Comparison of ENCODE assay signal across 8 mouse cellular contexts in the genomic region with DNA sequence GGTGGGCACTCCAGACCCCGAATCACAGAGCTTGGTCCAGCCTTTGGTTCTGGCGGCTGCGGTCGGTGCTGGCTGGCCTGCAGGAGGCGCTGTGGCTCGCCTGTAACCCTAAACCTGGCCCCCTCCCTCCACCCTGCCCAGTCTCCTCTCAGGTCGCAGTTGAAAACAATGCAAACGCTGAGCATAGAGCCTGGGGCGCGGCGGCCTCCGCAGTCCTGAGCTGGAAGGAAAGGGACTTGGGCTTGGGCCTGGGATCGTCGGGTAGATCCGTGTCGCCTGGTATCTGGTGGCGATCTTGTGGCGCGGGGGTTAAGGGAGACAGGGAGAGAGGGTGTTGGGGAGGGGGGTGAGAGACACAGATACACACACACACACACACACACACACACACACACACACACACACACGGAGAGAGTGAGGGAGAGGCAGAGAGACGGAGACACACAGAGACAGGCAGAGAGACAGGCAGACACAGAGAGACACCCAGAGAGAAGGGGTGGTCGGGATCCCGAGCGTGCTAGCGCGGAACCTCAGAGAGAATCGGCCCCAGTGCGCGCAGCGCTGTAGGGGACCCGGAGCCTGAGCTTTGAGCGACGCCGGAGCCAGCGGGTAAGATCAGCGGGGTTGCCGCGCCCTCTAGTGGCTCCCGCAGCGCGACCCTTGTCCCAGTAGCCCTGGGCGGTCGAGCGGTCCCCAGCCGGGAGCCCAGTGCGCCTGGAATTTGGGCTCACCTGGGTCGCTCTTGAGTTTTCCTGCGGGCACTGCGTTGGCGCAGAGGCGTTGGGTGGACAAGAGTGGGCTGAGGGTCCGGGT. TPM values are rescaled to one million over a fixed set of nuclear protein-coding genes. Genes with fewer than 3 reads are reported as not detected.
A peak's percentile ranks its signal among the peaks of the same experiment; 100 is the strongest.
DNase-seq lines count a peak whose midpoint lies in the region; ATAC-seq lines count a peak whose summit lies in the region.

No protein-coding gene starts in this region.

- peak overlapping the region; percentile 65 for H3K9ac ChIP-seq in hindbrain, embryonic 12.5 days

- H3K4me3 ChIP-seq in hindbrain, embryonic 12.5 days = peak overlapping the region; percentile 53

- H3K4me1 ChIP-seq in hindbrain, embryonic 12.5 days = peaks cover 35% of the 10 kb centered on the region

- peak overlapping the region; percentile 90 for H3K4me2 ChIP-seq in hindbrain, embryonic 12.5 days (replicated peaks)

- under 1% methylated on average over 52 of the region's 52 CpGs for WGBS in hindbrain, embryonic 12.5 days

- H3K9me3 ChIP-seq in hindbrain, embryonic 12.5 days (replicated peaks) = no peaks in the 10 kb centered on the region

- DNase-seq in MN1 (ENCODE audit: low spot score) = peak; percentile 77
- peak; percentile 38 for DNase-seq in cerebellum, adult 9-10 months
- peak; percentile 71 to 75 for DNase-seq in frontal cortex, postnatal 25 days (ENCODE audit: low spot score in 2 of 2)
- peak; percentile 72 to 81 for DNase-seq in layer of hippocampus, postnatal 25 days (ENCODE audit: extremely low spot score in 1 of 2, low spot score in 1 of 2)
- DNase-seq in lung, postnatal 14 days = peak; percentile 86
- DNase-seq in retina, postnatal 1 day = peak; percentile 89
- peak; percentile 75 to 77 for DNase-seq in thymus, postnatal 36 days

- peak overlapping the region; percentile 83 for H3K27ac ChIP-seq in hindbrain, embryonic 12.5 days

- H3K36me3 ChIP-seq in hindbrain, embryonic 12.5 days = no peaks in the 10 kb centered on the region

- peaks cover 54% of the 10 kb centered on the region for H3K27me3 ChIP-seq in hindbrain, embryonic 12.5 days

- ATAC-seq in hindbrain, embryonic 12.5 days (ENCODE audit: low FRiP score) = peak; percentile 92

RNA-seq across cellular contexts. Expression of gene Pdgfra, which starts 3.9 kb away (rescaled TPM):
- 50.1 and 60.1 TPM in 2 replicates for polyA plus RNA-seq in hindbrain, embryonic 12.5 days (2016; fragmentation: Nextera tagmentation; extraction: Ambion mirVana)
- 10 to 100 TPM; 44.3 to 45.7 TPM for total RNA-seq in layer of hippocampus, postnatal 25 days (2021)

Comparison
In these comparisons a context has a peak if more than half of its experiments do, and no peak if none do; other contexts are left out.
1. Peak in every context shown above with its lines: DNase-seq, ATAC-seq, H3K4me3 ChIP-seq and H3K27ac ChIP-seq.
2. DNase-seq: peak in every context shown above with its lines; median percentile 89 in retina, postnatal 1 day; 86 in lung, postnatal 14 days; 77 in MN1; 76 in layer of hippocampus, postnatal 25 days; 76 in thymus, postnatal 36 days; 73 in frontal cortex, postnatal 25 days; 38 in cerebellum, adult 9-10 months.